Mouse (Mus musculus): Measurements from ENCODE around the gene 1700025G04Rik. TPM values are rescaled to one million over a fixed set of nuclear protein-coding genes. Genes with fewer than 3 reads are reported as not detected.

1700025G04Rik gene
- polyA plus RNA-seq, 1 experiment from 2014 or later: 29.1 TPM

DNA sequence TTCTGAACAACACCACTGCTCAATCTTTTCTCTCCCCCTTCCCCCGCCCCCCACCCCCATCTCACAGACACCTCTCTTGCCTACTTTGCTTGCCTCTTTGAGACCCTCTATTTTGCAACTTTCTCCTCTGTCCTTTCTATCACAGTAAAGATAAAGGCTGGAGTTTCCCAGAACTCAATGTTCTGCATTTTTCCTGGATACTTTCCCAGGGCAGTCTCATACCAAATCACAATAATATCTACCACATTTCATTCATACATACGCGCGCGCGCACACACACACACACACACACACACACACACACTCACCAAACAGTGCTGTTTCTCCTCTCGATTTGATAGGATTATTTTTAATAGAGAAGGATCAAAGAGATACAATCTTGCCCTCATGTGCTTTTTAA is 8.8 kb downstream of the 1700025G04Rik start:
- Histone ChIP-seq H3K27ac (ENCODE audit: low read depth, low read length) (no peak overlapping the region), H3K4me3 (ENCODE audit: low read depth, low read length) (no peak overlapping the region), H3K36me3 (ENCODE audit: control insufficient read depth, insufficient read depth, low read length) (no peaks in the 10 kb centered on the region), H3K27me3 (ENCODE audit: control insufficient read depth, insufficient read depth, low read length) (no peaks in the 10 kb centered on the region), H3K9me3 (ENCODE audit: control insufficient read depth, low read length) (no peaks in the 10 kb centered on the region), H3K4me2 (ENCODE audit: low read depth, low read length) (no peak overlapping the region), H3K9ac (replicated peaks; ENCODE audit: low read depth, low read length) (no peak overlapping the region), H3K4me1 (ENCODE audit: control insufficient read depth, insufficient read depth, low read length) (peaks cover 31% of the 10 kb centered on the region)
- ATAC-seq (ENCODE audit: low read depth): no peak
- WGBS: 97% methylated on average over 7 of the region's 7 CpGs

DNA sequence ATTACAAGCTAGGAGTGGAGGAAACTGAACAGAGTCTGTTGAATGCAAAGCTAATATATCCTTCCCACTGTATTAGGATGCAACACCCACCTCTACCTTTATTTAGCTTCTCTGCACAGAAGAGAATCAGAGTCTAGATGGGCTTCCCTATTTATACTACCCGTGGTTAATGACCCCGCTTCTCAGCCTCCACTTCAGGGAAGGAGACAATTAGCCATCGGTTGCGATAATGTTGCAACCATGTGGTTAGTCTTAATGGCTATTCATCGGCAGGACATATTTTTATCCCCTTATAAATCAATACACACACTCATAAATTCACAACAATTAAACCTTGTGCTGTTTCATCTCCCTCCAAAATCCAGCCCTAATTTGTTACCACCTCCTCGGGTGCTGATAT is 9.7 kb downstream of the 1700025G04Rik start:
- H3K4me1 ChIP-seq (ENCODE audit: control insufficient read depth, insufficient read depth, low read length): peaks cover 24% of the 10 kb centered on the region
- no peak overlapping the region for H3K4me3 ChIP-seq (ENCODE audit: low read depth, low read length)
- ATAC-seq (ENCODE audit: low read depth): no peak
- H3K9ac ChIP-seq (replicated peaks; ENCODE audit: low read depth, low read length): no peak overlapping the region
- no peak overlapping the region for H3K4me2 ChIP-seq (ENCODE audit: low read depth, low read length)
- H3K9me3 ChIP-seq (ENCODE audit: control insufficient read depth, low read length): no peaks in the 10 kb centered on the region
- 41% methylated on average over 6 of the region's 6 CpGs for WGBS
- H3K27me3 ChIP-seq (ENCODE audit: control insufficient read depth, insufficient read depth, low read length): no peaks in the 10 kb centered on the region
- no peaks in the 10 kb centered on the region for H3K36me3 ChIP-seq (ENCODE audit: control insufficient read depth, insufficient read depth, low read length)
- H3K27ac ChIP-seq (ENCODE audit: low read depth, low read length): no peak overlapping the region

GRCm38 (mm10) chr1:152077171-152077715 is 12.7 kb downstream of the 1700025G04Rik start:
- no peak overlapping the region for H3K9ac ChIP-seq (replicated peaks; ENCODE audit: low read depth, low read length)
- H3K4me3 ChIP-seq (ENCODE audit: low read depth, low read length): no peak overlapping the region
- WGBS: 30% methylated on average over 11 of the region's 11 CpGs
- H3K4me2 ChIP-seq (ENCODE audit: low read depth, low read length): peak overlapping the region; percentile 27; the same call in 1 of the 2 replicates
- no peaks in the 10 kb centered on the region for H3K27me3 ChIP-seq (ENCODE audit: control insufficient read depth, insufficient read depth, low read length)
- no peak overlapping the region for H3K27ac ChIP-seq (ENCODE audit: low read depth, low read length)
- no peaks in the 10 kb centered on the region for H3K9me3 ChIP-seq (ENCODE audit: control insufficient read depth, low read length)
- ATAC-seq (ENCODE audit: low read depth): peak; percentile 49; the same call in 1 of the 2 replicates
- peaks cover 8% of the 10 kb centered on the region for H3K4me1 ChIP-seq (ENCODE audit: control insufficient read depth, insufficient read depth, low read length)
- no peaks in the 10 kb centered on the region for H3K36me3 ChIP-seq (ENCODE audit: control insufficient read depth, insufficient read depth, low read length)

DNA sequence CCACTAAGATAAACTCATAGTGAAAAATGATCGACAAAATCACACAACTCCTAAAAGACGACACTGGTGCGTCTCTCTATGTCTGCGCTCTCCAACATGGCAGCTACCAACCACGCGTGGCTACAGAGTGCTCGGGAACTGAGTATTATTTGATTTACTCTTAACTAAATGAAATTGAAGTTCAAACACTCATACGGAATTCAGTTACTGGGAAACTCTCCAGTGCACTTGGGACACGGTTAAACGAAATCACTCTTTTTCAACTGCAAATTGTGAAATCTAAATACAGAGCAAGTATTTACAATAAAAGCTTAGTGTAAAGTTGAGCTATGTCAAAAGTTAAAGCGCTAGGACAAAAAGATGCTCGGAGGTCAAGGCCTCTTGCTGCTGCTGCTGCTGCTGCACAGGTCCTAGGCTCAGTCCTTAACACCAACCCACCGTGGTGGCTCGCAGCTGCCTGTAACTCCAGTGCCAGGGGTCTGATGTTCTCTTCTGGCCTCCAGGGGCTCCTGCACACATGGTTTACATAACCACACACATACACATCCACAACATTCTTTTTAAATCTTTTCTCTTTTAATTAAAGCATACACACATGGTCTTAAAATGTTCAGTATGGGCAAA is 13.6 kb downstream of the 1700025G04Rik start:
- peaks cover 4% of the 10 kb centered on the region for H3K4me1 ChIP-seq (ENCODE audit: control insufficient read depth, insufficient read depth, low read length)
- no peaks in the 10 kb centered on the region for H3K9me3 ChIP-seq (ENCODE audit: control insufficient read depth, low read length)
- no peak overlapping the region for H3K9ac ChIP-seq (replicated peaks; ENCODE audit: low read depth, low read length)
- no peaks in the 10 kb centered on the region for H3K36me3 ChIP-seq (ENCODE audit: control insufficient read depth, insufficient read depth, low read length)
- no peak for ATAC-seq (ENCODE audit: low read depth)
- no peak overlapping the region for H3K4me2 ChIP-seq (ENCODE audit: low read depth, low read length)
- no peak overlapping the region for H3K27ac ChIP-seq (ENCODE audit: low read depth, low read length)
- WGBS: 77% methylated on average over 14 of the region's 14 CpGs
- no peak overlapping the region for H3K4me3 ChIP-seq (ENCODE audit: low read depth, low read length)
- no peaks in the 10 kb centered on the region for H3K27me3 ChIP-seq (ENCODE audit: control insufficient read depth, insufficient read depth, low read length)

DNA sequence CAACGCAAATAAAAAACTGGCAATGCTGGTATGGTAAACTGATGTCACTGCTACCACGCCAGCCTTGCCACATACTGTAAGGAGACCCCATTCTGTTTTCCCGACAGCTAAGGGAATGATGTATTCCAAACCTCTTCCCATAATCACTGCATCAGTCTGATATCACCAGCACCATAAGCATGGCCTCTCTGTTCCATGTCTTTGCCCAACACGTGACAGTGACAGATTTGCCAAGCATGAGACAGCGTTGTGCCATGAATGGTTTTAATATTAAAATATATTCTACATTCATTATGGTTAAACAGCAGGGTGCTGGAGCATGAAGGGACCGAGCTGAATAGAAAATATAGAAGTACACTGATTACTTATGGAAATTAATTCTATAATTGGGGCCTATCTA is 14.2 kb downstream of the 1700025G04Rik start:
- Histone ChIP-seq H3K36me3 (ENCODE audit: control insufficient read depth, insufficient read depth, low read length) (no peaks in the 10 kb centered on the region), H3K9ac (replicated peaks; ENCODE audit: low read depth, low read length) (no peak overlapping the region), H3K4me3 (ENCODE audit: low read depth, low read length) (no peak overlapping the region), H3K4me1 (ENCODE audit: control insufficient read depth, insufficient read depth, low read length) (peaks cover 4% of the 10 kb centered on the region), H3K9me3 (ENCODE audit: control insufficient read depth, low read length) (no peaks in the 10 kb centered on the region), H3K4me2 (ENCODE audit: low read depth, low read length) (no peak overlapping the region), H3K27me3 (ENCODE audit: control insufficient read depth, insufficient read depth, low read length) (no peaks in the 10 kb centered on the region), H3K27ac (ENCODE audit: low read depth, low read length) (no peak overlapping the region)
- ATAC-seq (ENCODE audit: low read depth): no peak
- WGBS: 59% methylated on average over 6 of the region's 6 CpGs

GRCm38 (mm10) chr1:152070441-152070840 is 19.5 kb downstream of the 1700025G04Rik start:
- no peak overlapping the region for H3K4me3 ChIP-seq (ENCODE audit: low read depth, low read length)
- 50% methylated on average over 4 of the region's 4 CpGs for WGBS
- peaks cover 5% of the 10 kb centered on the region; the same call in 1 of the 2 replicates for H3K4me1 ChIP-seq (ENCODE audit: control insufficient read depth, insufficient read depth, low read length)
- H3K9me3 ChIP-seq (ENCODE audit: control insufficient read depth, low read length): no peaks in the 10 kb centered on the region
- ATAC-seq (ENCODE audit: low read depth): no peak
- H3K27ac ChIP-seq (ENCODE audit: low read depth, low read length): no peak overlapping the region
- H3K4me2 ChIP-seq (ENCODE audit: low read depth, low read length): no peak overlapping the region
- H3K9ac ChIP-seq (replicated peaks; ENCODE audit: low read depth, low read length): no peak overlapping the region
- H3K36me3 ChIP-seq (ENCODE audit: control insufficient read depth, insufficient read depth, low read length): no peaks in the 10 kb centered on the region
- H3K27me3 ChIP-seq (ENCODE audit: control insufficient read depth, insufficient read depth, low read length): no peaks in the 10 kb centered on the region

GRCm38 (mm10) chr1:152069745-152070144 is 20.2 kb downstream of the 1700025G04Rik start:
- Histone ChIP-seq H3K4me2 (ENCODE audit: low read depth, low read length) (no peak overlapping the region), H3K4me3 (ENCODE audit: low read depth, low read length) (no peak overlapping the region), H3K9ac (replicated peaks; ENCODE audit: low read depth, low read length) (no peak overlapping the region), H3K4me1 (ENCODE audit: control insufficient read depth, insufficient read depth, low read length) (peaks cover 5% of the 10 kb centered on the region; the same call in 1 of the 2 replicates), H3K27me3 (ENCODE audit: control insufficient read depth, insufficient read depth, low read length) (no peaks in the 10 kb centered on the region), H3K36me3 (ENCODE audit: control insufficient read depth, insufficient read depth, low read length) (no peaks in the 10 kb centered on the region), H3K27ac (ENCODE audit: low read depth, low read length) (no peak overlapping the region), H3K9me3 (ENCODE audit: control insufficient read depth, low read length) (no peaks in the 10 kb centered on the region)
- 35% methylated on average over 7 of the region's 7 CpGs for WGBS
- no peak for ATAC-seq (ENCODE audit: low read depth)

DNA sequence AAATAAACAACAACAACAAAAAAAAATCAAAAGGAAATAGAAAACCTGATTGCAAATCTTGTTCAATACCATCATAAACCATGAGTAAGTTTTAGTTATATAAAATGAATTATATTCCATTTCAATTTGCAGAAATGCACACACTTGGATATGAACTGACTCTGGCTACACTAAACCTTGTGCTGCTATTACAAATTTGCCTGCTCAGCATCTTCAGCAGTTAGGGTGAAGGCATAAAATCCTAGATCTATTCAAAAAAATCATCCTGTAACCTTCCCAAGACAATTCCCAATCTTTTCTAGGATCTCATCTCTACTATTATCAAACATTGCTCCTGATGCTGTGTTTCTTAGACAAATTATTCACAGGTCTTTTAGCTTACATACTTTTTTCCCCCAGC is 22.0 kb downstream of the 1700025G04Rik start:
- Histone ChIP-seq H3K4me1 (ENCODE audit: control insufficient read depth, insufficient read depth, low read length) (peaks cover 5% of the 10 kb centered on the region; the same call in 1 of the 2 replicates), H3K4me2 (ENCODE audit: low read depth, low read length) (no peak overlapping the region), H3K9me3 (ENCODE audit: control insufficient read depth, low read length) (no peaks in the 10 kb centered on the region), H3K4me3 (ENCODE audit: low read depth, low read length) (no peak overlapping the region), H3K9ac (replicated peaks; ENCODE audit: low read depth, low read length) (no peak overlapping the region), H3K36me3 (ENCODE audit: control insufficient read depth, insufficient read depth, low read length) (no peaks in the 10 kb centered on the region), H3K27ac (ENCODE audit: low read depth, low read length) (no peak overlapping the region), H3K27me3 (ENCODE audit: control insufficient read depth, insufficient read depth, low read length) (no peaks in the 10 kb centered on the region)
- no peak for ATAC-seq (ENCODE audit: low read depth)

DNA sequence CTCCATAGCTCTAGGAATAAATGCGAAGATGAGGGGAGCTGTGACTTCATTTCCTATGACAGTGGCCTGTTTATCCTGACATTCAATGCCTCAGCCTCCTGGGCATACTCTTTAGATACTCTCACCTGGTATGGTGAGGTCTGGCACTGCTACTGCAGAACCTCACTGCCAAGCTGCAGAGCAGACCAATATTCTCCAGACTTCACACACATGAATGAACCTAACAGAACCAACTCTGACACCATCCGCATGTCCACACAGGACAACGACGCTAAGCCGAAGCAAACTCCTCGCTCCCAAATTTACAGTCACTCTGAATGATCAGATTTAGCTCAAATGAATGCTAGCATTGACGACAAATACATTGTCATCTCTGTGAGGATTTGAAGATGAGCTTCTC is 24.4 kb downstream of the 1700025G04Rik start:
- Histone ChIP-seq H3K4me3 (ENCODE audit: low read depth, low read length) (no peak overlapping the region), H3K9me3 (ENCODE audit: control insufficient read depth, low read length) (no peaks in the 10 kb centered on the region), H3K9ac (replicated peaks; ENCODE audit: low read depth, low read length) (no peak overlapping the region), H3K27ac (ENCODE audit: low read depth, low read length) (no peak overlapping the region), H3K4me1 (ENCODE audit: control insufficient read depth, insufficient read depth, low read length) (peaks cover 5% of the 10 kb centered on the region; the same call in 1 of the 2 replicates), H3K4me2 (ENCODE audit: low read depth, low read length) (no peak overlapping the region), H3K27me3 (ENCODE audit: control insufficient read depth, insufficient read depth, low read length) (no peaks in the 10 kb centered on the region), H3K36me3 (ENCODE audit: control insufficient read depth, insufficient read depth, low read length) (no peaks in the 10 kb centered on the region)
- ATAC-seq (ENCODE audit: low read depth): no peak
- WGBS: over 99% methylated on average over 7 of the region's 7 CpGs

All from neural tube, embryonic 14.5 days (tissue).